Mouse (Mus musculus) neural tube, embryonic 10.5 days (tissue): ENCODE data around the gene Arpp19.

Source experiments
- DNase-seq: peaks from one replicate; pipeline ENCODE4 v3.0.0-alpha.2; 2017; ENCODE audit warnings: low spot score; ENCODE audit errors: extremely low spot score

Gene Arpp19

DNA sequence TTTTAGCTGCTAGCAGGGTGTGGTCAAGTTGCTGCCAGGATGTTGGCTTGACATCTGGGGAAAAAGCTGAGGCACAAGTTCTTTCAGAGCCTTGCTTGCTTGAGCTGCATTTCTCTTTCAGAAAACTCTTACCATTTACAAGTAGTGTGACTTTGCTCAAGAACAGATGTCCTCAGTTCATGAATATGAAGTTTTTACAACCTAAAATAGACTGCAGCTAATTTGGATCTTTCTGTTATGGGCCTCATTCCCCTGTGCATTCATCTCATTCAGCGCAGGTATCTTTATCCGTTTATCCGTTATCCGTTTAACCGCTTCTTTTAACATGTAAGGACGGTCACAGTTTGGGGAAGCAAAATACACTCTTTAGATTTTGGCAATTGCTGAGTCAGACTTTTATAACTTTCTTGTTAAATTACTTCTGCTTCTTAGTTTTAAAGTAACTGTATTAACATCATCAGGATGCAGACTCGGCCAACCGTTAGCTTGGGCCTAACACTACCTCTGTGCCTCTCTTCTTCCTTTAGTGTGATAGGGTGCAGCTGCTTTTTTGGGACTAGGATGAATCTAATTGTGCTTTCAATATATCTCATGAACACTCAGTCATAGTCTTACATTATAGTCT is 62.9 kb downstream of the Arpp19 start:
- DNase-seq = no peak

DNA sequence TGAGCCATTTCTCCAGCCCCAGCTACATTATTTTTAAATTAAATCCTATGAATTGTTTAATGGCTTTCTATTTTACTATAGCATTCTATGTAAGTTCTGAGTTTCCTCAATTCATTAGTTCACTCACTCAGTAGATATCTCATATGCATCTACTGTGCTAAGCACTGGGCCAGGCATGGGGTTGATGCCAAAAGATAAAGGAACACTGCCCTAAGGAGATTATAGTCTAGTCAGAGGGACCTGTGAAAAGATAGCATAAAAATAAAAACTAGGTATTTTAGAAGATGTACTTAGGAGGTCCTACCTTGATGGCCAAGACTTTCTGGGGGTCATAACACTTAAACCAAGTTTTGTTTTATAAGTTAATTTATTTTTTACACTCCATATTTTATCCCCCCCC is 64.7 kb downstream of the Arpp19 start:
- no peak for DNase-seq
